Mouse (Mus musculus) thymus, postnatal 25 days (tissue): ENCODE data around the gene Gm20388.

ENCODE experiments used
- DNase-seq: peaks from one replicate; pipeline ENCODE4 v3.0.0; 2022

The Gm20388 gene

GRCm38 (mm10) chr8:122918438-122919107 is 3007.9 kb downstream of the Gm20388 start:
- peak; percentile 31 for DNase-seq

- no peak for DNase-seq
Measured at GRCm38 (mm10) chr8:122920890-122921289, 3010.2 kb downstream of the Gm20388 start.

GRCm38 (mm10) chr8:122922945-122923344 is 3012.3 kb downstream of the Gm20388 start:
- no peak for DNase-seq

DNA sequence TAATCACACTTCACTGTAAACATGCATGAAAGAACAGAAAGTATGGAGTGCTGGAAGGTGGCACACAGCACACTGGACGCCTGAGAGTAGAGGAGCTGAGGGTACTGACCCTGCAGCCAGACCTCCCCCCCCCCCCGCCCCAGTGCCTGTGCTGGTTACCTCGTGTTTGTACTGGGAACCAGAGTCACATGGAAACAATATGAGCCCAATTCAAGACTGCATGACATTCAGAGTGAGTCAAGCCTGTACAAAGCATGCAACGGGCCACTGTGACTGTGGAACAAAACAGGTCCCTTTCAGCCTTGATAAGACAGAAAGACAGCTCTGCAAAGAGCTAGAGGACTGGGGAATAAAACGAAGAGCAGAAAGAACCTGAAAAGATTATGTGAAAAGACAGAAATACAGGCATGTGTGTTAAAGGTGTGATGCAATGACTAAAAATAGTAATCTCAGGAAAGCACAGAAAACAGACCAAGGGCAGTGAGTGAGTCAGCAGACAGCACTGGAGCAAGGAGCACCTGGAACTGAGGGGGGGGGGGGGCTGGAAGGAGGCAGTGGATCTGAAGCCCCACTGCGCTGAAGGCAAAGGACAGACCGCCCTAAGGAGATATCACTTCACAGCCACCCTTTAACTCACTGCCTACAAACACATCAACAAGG is 3012.9 kb downstream of the Gm20388 start:
- no peak for DNase-seq

DNA sequence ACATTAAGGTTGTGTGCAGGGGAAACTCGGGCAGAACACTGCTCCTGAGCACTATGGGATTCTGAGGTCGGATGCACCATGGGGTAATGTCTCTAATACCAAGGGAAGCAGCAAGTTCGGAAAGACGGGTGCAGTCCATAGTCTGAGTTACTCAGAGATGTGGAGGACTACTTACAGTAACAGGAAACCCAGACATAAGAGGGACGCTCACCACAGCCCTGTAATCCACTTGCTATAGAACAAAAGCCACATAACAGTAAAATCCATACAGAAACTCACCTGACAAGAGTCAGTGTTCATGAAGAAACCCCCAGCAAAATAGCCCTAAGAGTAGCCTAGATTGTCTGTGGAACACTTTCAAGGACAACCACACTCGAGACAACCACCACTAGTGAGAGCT is 3013.4 kb downstream of the Gm20388 start:
- DNase-seq, result no peak

DNA sequence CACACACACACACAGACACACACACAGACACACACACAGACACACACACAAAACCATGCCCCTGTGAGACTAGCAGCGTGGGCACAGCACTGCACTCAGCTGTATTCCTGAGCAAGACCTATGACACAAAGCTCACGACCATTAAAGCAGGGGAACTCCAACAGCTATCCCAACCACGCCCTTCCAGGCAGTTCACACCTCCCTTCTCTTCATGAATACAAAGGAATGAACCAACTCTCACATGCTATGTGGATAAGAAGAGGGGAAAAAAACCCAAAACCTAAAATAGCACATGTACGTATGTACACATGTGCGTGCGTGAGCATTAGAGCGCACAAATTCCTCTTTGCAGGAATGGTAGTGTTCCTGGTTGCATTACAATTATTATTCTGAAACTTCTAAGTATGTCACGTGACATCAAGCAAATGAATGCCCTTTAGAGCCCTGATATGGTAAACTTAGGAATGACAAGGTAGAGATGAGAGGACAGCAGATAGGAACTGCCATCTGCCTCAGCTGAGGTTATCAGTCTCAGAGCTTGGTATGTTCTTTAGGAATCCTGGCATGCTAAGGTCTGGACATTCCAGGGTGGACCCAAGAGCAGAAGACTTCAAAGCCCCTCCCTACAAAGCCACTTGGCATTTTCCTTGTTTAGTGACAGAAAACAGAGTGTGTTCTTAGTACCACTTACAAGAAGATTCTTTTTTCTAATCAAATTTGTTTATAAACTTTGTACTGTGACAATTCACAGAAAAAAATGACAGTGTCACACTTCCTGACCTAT is 3015.5 kb downstream of the Gm20388 start:
- no peak for DNase-seq

- DNase-seq, result peak; percentile 44
Measured at GRCm38 (mm10) chr8:122926782-122927181, 3016.1 kb downstream of the Gm20388 start.

- no peak for DNase-seq
Measured at GRCm38 (mm10) chr8:122927841-122928240, 3017.2 kb downstream of the Gm20388 start.

DNA sequence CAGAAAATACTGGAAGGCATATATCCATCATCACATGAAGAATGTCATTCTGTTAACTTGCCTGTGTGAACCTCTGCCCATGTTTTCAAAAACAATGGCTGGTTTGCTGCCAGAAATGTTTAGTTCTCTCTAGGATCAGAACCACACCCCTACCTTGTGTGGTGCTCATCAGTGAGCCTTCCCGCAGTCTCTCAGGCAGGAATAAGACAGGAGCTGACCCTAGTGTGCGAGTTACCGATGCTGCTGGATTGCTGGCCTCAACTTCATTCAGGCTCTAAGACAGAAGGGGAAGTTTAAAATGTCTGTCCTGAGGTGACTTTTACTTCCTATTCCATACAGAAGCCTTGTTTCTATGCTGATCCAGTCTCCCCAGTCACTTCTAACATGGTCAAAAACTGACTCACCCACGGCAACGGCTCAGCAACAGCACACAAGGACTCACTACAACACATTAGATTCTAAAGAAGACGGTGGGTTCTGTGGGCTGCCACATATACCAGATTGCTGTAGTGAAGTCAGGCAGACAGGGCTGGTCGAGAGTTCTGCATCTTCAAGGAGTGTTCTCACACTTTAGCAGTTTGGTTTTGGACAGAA is 3018.1 kb downstream of the Gm20388 start:
- DNase-seq, result no peak

DNA sequence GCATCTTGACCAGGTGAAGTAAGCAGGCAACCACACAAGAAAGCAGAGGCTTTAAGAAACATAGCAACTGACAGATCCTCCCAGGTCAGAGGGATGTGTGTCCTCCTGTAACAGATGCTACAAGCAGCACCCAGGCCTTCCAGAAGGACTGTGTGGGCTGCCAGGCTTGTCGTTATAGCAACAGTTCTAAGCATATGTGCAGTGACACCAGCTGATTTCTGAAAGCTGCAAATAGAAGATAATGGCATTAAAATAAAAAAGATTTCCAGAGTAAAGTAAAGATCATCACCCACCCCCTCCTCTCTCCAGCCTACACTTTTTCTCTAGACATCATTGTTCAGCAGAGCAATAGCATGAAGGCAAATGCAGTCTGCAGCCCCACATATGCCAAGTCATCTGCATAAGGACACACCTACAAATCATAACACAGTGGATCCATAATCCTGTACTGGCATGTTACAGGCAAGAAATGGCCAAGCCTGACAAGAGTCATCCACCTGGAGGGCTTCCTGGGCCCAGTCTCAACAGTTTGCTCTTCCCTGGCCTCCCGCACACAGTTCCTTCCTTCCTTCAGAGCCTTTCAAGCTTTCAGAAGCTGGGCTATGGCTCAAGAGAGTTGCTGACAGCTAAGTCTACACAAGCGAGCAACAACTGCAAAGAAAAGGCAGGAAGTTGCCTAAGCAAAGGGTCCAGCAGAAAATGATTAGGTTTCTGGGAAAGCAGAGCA is 3021.4 kb downstream of the Gm20388 start:
- no peak for DNase-seq

DNA sequence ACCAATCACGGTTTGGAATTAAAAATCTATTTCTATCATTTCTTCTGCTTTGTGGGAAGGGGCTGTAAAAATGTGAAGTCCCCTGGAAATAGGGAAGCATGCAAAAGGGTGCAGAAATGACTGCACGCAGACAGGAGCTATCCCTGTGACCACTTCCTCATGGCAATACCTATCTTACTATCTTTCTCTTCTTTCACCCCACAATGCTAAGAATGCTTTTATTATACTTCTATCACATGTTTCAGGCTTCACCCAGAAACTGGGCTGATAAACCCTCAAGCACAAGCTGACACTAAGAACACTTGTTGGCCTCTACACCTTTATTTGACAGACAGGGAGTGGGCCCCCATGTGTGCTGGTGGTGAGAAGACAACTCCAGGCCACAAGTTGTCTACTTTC is 3021.9 kb downstream of the Gm20388 start:
- no peak for DNase-seq

- DNase-seq, result no peak
Measured at GRCm38 (mm10) chr8:122933973-122934372, 3023.3 kb downstream of the Gm20388 start.

- no peak for DNase-seq
Measured at GRCm38 (mm10) chr8:122935118-122935517, 3024.5 kb downstream of the Gm20388 start.

DNA sequence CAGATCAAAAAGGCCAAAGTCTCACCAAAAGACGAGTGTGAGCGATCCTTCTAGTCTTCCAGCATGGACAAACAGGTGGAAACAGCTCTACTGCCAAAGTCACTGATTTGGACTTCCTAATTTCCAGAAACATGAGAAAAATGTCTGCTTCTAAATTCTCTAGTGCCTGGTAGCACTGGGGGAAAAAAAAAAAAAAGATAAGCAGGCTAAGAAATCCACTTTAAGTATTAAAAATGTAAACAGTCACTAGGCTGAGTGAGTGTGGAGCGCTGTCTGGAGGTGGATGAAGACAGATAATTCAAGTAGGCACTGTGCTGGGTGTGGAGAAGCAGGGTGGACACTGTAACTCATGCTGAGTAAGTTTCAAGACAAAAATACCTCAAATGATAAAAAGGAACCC is 3025.3 kb downstream of the Gm20388 start:
- DNase-seq, result no peak

GRCm38 (mm10) chr8:122937545-122938053 is 3027.0 kb downstream of the Gm20388 start:
- no peak for DNase-seq

DNA sequence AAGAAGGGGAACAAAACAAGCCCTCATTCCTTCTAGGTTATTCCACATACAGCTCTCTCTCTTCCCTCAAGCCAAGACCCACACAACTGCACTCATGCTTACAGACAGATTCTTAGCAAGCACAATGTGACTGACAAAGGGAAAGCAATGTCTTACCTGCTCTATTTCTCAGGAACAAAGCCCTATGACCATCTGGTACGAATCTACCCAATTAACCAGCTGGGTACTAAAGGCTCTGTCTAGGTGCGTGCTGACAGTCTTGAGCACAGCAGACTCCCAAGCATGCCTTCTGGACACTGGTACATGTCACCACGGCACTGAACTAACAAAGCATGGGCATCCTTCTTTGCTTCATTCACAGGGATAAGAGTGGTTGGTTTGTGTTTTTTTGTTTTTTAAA is 3027.5 kb downstream of the Gm20388 start:
- no peak for DNase-seq

DNA sequence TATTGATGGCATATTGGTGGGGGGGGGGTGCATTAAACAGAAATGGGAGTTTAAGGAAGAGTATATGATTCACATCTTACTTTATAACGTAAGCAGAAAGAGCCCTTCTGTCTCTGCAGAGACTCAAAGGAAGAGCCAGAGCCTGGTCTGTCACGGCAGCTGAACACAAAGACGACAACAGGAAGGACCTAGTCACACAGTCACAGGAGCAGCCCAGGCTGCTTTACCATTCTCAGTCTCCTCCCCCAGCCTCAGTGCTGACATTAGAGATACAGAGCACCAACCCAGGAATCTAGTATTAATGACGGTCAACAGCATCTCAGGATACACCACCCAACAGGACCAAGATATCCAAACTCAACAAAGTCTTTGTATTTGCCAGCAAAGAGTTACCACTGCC is 3027.9 kb downstream of the Gm20388 start:
- peak; percentile 51 for DNase-seq

DNA sequence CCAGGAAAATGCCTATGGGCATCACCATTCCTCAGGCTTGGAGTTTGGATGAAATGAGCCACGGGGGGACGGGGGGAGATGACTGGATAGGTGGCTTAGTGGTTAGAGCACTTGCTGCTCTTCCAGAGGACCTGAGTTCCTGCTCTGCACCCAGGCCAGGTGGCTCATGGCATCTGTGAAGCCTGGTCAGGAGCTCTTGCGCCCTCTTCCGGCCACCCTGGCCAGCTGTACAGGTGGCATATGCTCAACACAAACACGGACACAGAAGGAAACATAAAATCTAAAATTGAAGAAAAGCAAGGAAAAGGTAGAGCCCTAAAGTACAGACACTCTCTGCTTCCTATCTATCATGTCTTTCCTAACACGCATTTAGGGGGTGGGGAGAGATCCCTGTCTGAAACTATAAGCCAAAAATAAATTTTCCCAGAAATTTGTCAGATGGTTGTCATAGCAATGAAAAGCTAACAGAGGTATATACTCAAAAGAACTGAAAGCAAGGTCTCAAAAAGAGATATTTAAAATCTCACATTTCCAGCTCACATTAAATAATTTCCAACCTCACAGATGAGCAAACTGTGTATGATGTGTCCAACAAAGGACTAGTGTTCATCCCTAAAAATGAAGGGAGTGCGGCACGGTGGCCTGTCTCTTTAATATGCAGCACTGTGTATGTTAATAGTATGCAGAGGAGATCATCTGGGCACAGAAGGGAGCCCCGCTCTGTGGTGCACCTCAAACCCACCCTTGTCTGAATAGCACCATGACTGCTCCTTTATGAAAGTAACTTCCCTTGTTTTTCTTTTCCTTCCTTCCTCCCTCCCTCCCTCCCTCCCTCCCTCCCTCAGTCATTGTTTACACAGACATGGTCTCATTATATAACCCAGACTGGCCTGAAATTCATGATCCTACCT is 3032.4 kb downstream of the Gm20388 start:
- DNase-seq, result peak; percentile 52

- no peak for DNase-seq
Measured at GRCm38 (mm10) chr8:122945775-122946174, 3035.1 kb downstream of the Gm20388 start.

DNA sequence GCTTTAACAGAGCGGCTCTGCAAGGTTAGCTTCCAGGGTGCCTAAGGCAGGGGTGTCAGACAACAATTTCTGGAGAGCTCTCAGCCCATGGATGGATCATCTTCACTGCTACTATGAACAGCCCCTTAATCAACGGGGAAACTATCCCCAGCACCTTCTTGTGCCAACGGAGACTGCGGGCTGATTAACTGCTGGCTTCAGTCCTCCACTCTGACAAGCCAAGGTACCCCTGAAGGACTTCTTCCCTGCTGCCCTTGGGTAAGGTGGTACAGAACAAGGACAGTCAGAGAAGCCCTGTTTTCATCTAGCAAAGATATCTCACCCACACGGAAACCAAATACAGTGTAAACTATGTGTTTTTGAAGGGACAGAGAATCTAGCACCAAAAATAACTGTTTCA is 3039.1 kb downstream of the Gm20388 start:
- no peak for DNase-seq

DNA sequence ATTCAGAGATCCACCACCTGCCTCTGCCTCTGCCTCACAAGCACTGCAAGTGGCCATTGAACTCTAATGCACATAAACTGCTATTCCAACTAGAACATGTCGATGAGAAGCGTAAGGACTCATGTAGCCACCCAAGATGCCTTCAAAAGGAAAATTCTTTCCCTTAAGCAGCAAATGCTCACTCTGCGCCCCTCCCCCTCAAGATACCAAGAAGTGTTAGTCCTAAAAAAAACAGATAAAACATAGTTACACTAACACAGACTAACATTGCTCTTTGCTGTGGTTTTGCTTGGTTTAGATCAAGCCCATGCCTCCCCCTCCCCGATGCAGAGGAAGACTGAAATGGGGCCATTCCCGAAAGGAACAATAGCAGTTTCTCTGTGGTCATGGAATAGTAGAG is 3040.8 kb downstream of the Gm20388 start:
- DNase-seq, result peak; percentile 53

GRCm38 (mm10) chr8:122953028-122953427 is 3042.4 kb downstream of the Gm20388 start:
- peak; percentile 19 for DNase-seq
